Mouse (Mus musculus): ENCODE data around the gene Hpn. TPM values are rescaled to one million over a fixed set of nuclear protein-coding genes. Genes with fewer than 3 reads are reported as not detected.

The Hpn gene
- polyA plus RNA-seq, 1 experiment from 2014 or later: 1.2 TPM

Other genes with a start within 250 kb of the Hpn start
- not detected in 2 replicates for gene Cd22, start 234.9 kb downstream of the Hpn start, polyA plus RNA-seq (2014; fragmentation: Nextera tagmentation; extraction: Ambion mirVana)
- gene Mag, start 200.4 kb downstream of the Hpn start, polyA plus RNA-seq (2014; fragmentation: Nextera tagmentation; extraction: Ambion mirVana): 0.44 and 0.47 TPM in 2 replicates
- not detected in 2 replicates for gene Hamp2, start 190.6 kb downstream of the Hpn start, polyA plus RNA-seq (2014; fragmentation: Nextera tagmentation; extraction: Ambion mirVana)
- gene Hamp, start 171.3 kb downstream of the Hpn start, polyA plus RNA-seq (2014; fragmentation: Nextera tagmentation; extraction: Ambion mirVana): 0.40 TPM in 1 of 2 replicates, not detected in the other
- gene Usf2, start 158.5 kb downstream of the Hpn start, polyA plus RNA-seq (2014; fragmentation: Nextera tagmentation; extraction: Ambion mirVana): 20.6 and 21.7 TPM in 2 replicates
- 10.2 and 13.1 TPM in 2 replicates for gene Lsr, start 141.8 kb downstream of the Hpn start, polyA plus RNA-seq (2014; fragmentation: Nextera tagmentation; extraction: Ambion mirVana)
- gene Fam187b, start 141.5 kb downstream of the Hpn start, polyA plus RNA-seq (2014; fragmentation: Nextera tagmentation; extraction: Ambion mirVana): 0.25 and 0.62 TPM in 2 replicates
- gene Fxyd5, start 72.8 kb downstream of the Hpn start, polyA plus RNA-seq (2014; fragmentation: Nextera tagmentation; extraction: Ambion mirVana): 11.3 and 12.6 TPM in 2 replicates
- gene Fxyd7, start 63.8 kb downstream of the Hpn start, polyA plus RNA-seq (2014; fragmentation: Nextera tagmentation; extraction: Ambion mirVana): 5.4 and 6.2 TPM in 2 replicates
- 4.8 and 5.4 TPM in 2 replicates for gene Fxyd1, start 58.1 kb downstream of the Hpn start, polyA plus RNA-seq (2014; fragmentation: Nextera tagmentation; extraction: Ambion mirVana)
- 0.58 and 0.85 TPM in 2 replicates for gene Lgi4, start 55.9 kb downstream of the Hpn start, polyA plus RNA-seq (2014; fragmentation: Nextera tagmentation; extraction: Ambion mirVana)
- 1.8 and 2.3 TPM in 2 replicates for gene Fxyd3, start 38.6 kb downstream of the Hpn start, polyA plus RNA-seq (2014; fragmentation: Nextera tagmentation; extraction: Ambion mirVana)
- gene Scn1b, start 11.7 kb upstream of the Hpn start, polyA plus RNA-seq (2014; fragmentation: Nextera tagmentation; extraction: Ambion mirVana): 0.52 and 1.1 TPM in 2 replicates
- gene Gramd1a, start 40.6 kb upstream of the Hpn start, polyA plus RNA-seq (2014; fragmentation: Nextera tagmentation; extraction: Ambion mirVana): 104 and 109 TPM in 2 replicates
- not detected in 2 replicates for gene Scgb2b2, start 175.2 kb upstream of the Hpn start, polyA plus RNA-seq (2014; fragmentation: Nextera tagmentation; extraction: Ambion mirVana)
- not detected in 2 replicates for gene Scgb1b2, start 176.5 kb upstream of the Hpn start, polyA plus RNA-seq (2014; fragmentation: Nextera tagmentation; extraction: Ambion mirVana)
- gene Scgb2b3, start 246.8 kb upstream of the Hpn start, polyA plus RNA-seq (2014; fragmentation: Nextera tagmentation; extraction: Ambion mirVana): not detected in 2 replicates